9 mouse cellular contexts compared by ENCODE assay signal in the genomic region with DNA sequence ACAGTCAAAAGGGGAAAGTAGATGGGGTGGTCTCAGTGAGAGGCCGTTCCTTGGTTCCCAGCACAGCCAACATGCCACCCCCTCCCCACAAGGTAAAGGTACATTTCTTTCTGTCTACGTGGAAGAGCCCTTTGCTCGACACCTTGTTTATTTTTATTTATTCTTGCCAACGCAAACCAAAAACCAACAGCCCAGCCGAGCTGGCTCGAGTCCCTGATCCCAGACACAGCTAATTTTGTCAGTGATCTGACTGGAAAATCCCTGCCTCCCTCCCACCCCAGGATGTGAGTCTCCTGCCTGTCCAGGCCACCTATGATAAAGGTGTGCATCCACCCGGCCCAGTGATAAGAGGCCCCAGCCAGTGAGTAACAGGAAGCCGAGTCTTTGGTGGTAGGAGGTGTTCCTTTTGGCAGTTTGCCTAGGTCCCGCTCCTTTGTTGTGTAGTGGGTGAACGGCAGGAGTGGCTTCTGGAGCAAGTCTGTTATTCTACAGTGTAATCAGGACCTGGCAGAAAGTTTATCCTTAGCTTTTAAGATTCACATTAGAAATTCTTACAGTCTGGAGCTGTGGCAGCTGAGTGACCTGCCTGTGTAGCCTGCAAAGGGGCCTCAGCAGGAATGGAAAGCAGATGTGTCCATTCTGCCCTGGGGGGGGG. TPM values are rescaled to one million over a fixed set of nuclear protein-coding genes. Genes with fewer than 3 reads are reported as not detected.
DNase-seq lines count a peak whose midpoint lies in the region; ATAC-seq lines count a peak whose summit lies in the region.
"Had no signal": no experiment of that assay in that cellular context is flagged by ENCODE, and none has a peak within 500 bp of the region (broad histone marks: within the 10 kb centered on the region; RNA-seq: fewer than 3 reads in every experiment).

No protein-coding gene starts in this region.

- no peak overlapping the region for H3K4me2 ChIP-seq in neural tube, embryonic 13.5 days
- H3K4me2 ChIP-seq in heart, embryonic 15.5 days: peak overlapping the region; percentile 31; the same call in 1 of the 2 replicates
- H3K4me2 ChIP-seq: midbrain, embryonic 12.5 days had no signal

- no peaks in the 10 kb centered on the region for H3K9me3 ChIP-seq in neural tube, embryonic 13.5 days
- no peaks in the 10 kb centered on the region for H3K9me3 ChIP-seq in heart, embryonic 15.5 days (replicated peaks)
- H3K9me3 ChIP-seq: midbrain, embryonic 12.5 days had no signal

- no peak overlapping the region for H3K9ac ChIP-seq in neural tube, embryonic 13.5 days
- no peak overlapping the region for H3K9ac ChIP-seq in heart, embryonic 15.5 days
- H3K9ac ChIP-seq: midbrain, embryonic 12.5 days had no signal

- no peak for DNase-seq in neural tube, embryonic 10.5 days (ENCODE audit: extremely low spot score, low spot score)
- DNase-seq in c-Kit-positive CD71-positive TER-119-positive erythroid progenitor cells, embryonic 14.5 days (ENCODE audit: low spot score): peak; percentile 30
- DNase-seq in kidney, postnatal 4 days: peak; percentile 52 to 63
- DNase-seq in embryo, embryonic 10.5 days (ENCODE audit: low spot score): no peak
- no peak for DNase-seq in urinary bladder, adult 18-20 months (ENCODE audit: low spot score in 2 of 2)

- no peaks in the 10 kb centered on the region for H3K27me3 ChIP-seq in neural tube, embryonic 13.5 days
- no peaks in the 10 kb centered on the region for H3K27me3 ChIP-seq in heart, embryonic 15.5 days
- H3K27me3 ChIP-seq: midbrain, embryonic 12.5 days had no signal

- ATAC-seq in neural tube, embryonic 13.5 days (ENCODE audit: low read depth): no peak
- ATAC-seq in heart, embryonic 15.5 days (replicated peaks; ENCODE audit: insufficient number of reproducible peaks, insufficient read depth, low FRiP score, low read depth): peak; percentile 66
- ATAC-seq in megakaryocyte-erythroid progenitor cell, adult 5-6 weeks (replicated peaks; ENCODE audit: low FRiP score, low TSS enrichment, poor library complexity, severe bottlenecking): peak; percentile 85

- no peaks in the 10 kb centered on the region; the same call in 1 of the 2 replicates for H3K36me3 ChIP-seq in neural tube, embryonic 13.5 days
- no peaks in the 10 kb centered on the region; the same call in 1 of the 2 replicates for H3K36me3 ChIP-seq in heart, embryonic 15.5 days

- no peak overlapping the region for H3K4me3 ChIP-seq in neural tube, embryonic 13.5 days
- H3K4me3 ChIP-seq in heart, embryonic 15.5 days: no peak overlapping the region
- H3K4me3 ChIP-seq: midbrain, embryonic 12.5 days had no signal

- WGBS in neural tube, embryonic 13.5 days: 65% methylated on average over 10 of the region's 10 CpGs
- 27% methylated on average over 10 of the region's 10 CpGs for WGBS in heart, embryonic 15.5 days

- peak overlapping the region; percentile 56; the same call in 1 of the 2 replicates for H3K27ac ChIP-seq in neural tube, embryonic 13.5 days (replicated peaks)
- H3K27ac ChIP-seq in heart, embryonic 15.5 days: peak overlapping the region; percentile 66
- H3K27ac ChIP-seq: midbrain, embryonic 12.5 days had no signal

- H3K4me1 ChIP-seq in neural tube, embryonic 13.5 days (replicated peaks): peaks cover 19% of the 10 kb centered on the region
- peaks cover 22% of the 10 kb centered on the region for H3K4me1 ChIP-seq in heart, embryonic 15.5 days (replicated peaks)

RNA-seq across cellular contexts. Expression of a gene that starts 36.6 kb away (rescaled TPM):
- 2.7 and 3.2 TPM in 2 replicates for polyA plus RNA-seq in neural tube, embryonic 13.5 days (2015; fragmentation: Nextera tagmentation; extraction: Ambion mirVana)
- polyA plus RNA-seq in heart, embryonic 15.5 days (2015; fragmentation: Nextera tagmentation; extraction: Ambion mirVana): 2.1 and 2.3 TPM in 2 replicates
- total RNA-seq in megakaryocyte-erythroid progenitor cell, adult 5-6 weeks (2014; fragmentation: Nextera tagmentation): 9.2 and 9.6 TPM in 2 replicates
- 2.9 and 3.8 TPM in 2 replicates for total RNA-seq in megakaryocyte-erythroid progenitor cell, adult 5-6 weeks (2017)

RNA-seq across cellular contexts. Expression of a gene that starts 36.8 kb away (rescaled TPM):
- polyA plus RNA-seq in neural tube, embryonic 13.5 days (2015; fragmentation: Nextera tagmentation; extraction: Ambion mirVana): 49.9 and 61.0 TPM in 2 replicates
- polyA plus RNA-seq in heart, embryonic 15.5 days (2015; fragmentation: Nextera tagmentation; extraction: Ambion mirVana): 23.6 and 24.5 TPM in 2 replicates
- 17.7 and 21.1 TPM in 2 replicates for total RNA-seq in megakaryocyte-erythroid progenitor cell, adult 5-6 weeks (2014; fragmentation: Nextera tagmentation)
- total RNA-seq in megakaryocyte-erythroid progenitor cell, adult 5-6 weeks (2017): 10.6 and 15.6 TPM in 2 replicates

Comparison
In these comparisons a context has a peak if more than half of its experiments do, and no peak if none do; other contexts are left out.
1. DNase-seq: peak in c-Kit-positive CD71-positive TER-119-positive erythroid progenitor cells, embryonic 14.5 days (single experiment) and kidney, postnatal 4 days (2 of 2); none in neural tube, embryonic 10.5 days (single experiment), embryo, embryonic 10.5 days (single experiment) and urinary bladder, adult 18-20 months (0 of 2).